Mouse (Mus musculus) bone marrow macrophage, adult 2 months (primary cell): ENCODE data around the gene Rab11b.

ENCODE experiments used
- CTCF ChIP-seq: IDR thresholded peaks from 2 replicates; pipeline ENCODE4 v1.5.1; 2012; ENCODE audit warnings: low read depth, mild to moderate bottlenecking, low read length, moderate library complexity
- POLR2A ChIP-seq: IDR thresholded peaks from 2 replicates; pipeline ENCODE4 v1.6.1; 2012; ENCODE audit warnings: mild to moderate bottlenecking, low read depth, low read length, borderline replicate concordance

- TF ChIP-seq POLR2A (no peak), CTCF (no peak)
Measured at GRCm38 (mm10) chr17:33783408-33783807, 23.1 kb upstream of the Rab11b start.
